Mouse (Mus musculus) olfactory bulb, adult 2 months (tissue): ENCODE measurements around the gene Olfr812.

Experiments
- CTCF ChIP-seq: fragments of 200-500 bp; IDR thresholded peaks from 2 replicates; pipeline ENCODE4 v1.5.1; 2012; ENCODE audit warnings: low read depth, mild to moderate bottlenecking, low read length, moderate library complexity; ENCODE audit not compliant: insufficient read depth
- POLR2A ChIP-seq: fragments of 200-500 bp; IDR thresholded peaks from 2 replicates; pipeline ENCODE4 v1.6.1; 2012; ENCODE audit warnings: mild to moderate bottlenecking, low read depth, low read length, moderate library complexity; ENCODE audit not compliant: insufficient read depth

DNA sequence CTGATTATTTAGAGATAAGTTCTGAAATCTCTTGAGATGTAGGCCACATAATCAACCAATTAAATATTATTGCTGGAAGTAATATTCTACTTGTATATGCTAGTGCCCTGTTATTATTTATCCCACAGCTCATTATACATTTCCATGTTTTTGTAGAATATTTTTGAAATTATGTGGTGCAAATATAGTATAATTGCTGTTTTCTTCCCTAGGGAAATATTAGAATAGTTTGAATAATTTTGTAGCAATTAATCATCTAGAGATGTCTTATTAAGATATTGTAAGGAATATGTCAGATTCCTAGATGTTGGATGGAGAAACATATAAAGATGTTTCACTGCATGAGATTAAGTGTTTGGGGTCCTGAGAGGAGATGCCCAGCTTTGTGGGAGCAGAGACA, 9.2 kb upstream of the Olfr812 start, which contains the start of gene Olfr813:
- TF ChIP-seq CTCF (no peak), POLR2A (no peak)
